Mouse (Mus musculus) mesoderm, embryonic 11.5 days (tissue): Measurements from ENCODE around the gene Mindy1.
"Not testable (repeated sequence)": the region's sequence is repeated elsewhere in the genome, so short reads cannot be mapped to it uniquely, and the experiment has no call there.

Experiments used
- DNase-seq: peaks from one replicate; pipeline ENCODE4 v3.0.0-alpha.2; 2012; ENCODE audit warnings: low read depth, low spot score

Mindy1 gene

DNA sequence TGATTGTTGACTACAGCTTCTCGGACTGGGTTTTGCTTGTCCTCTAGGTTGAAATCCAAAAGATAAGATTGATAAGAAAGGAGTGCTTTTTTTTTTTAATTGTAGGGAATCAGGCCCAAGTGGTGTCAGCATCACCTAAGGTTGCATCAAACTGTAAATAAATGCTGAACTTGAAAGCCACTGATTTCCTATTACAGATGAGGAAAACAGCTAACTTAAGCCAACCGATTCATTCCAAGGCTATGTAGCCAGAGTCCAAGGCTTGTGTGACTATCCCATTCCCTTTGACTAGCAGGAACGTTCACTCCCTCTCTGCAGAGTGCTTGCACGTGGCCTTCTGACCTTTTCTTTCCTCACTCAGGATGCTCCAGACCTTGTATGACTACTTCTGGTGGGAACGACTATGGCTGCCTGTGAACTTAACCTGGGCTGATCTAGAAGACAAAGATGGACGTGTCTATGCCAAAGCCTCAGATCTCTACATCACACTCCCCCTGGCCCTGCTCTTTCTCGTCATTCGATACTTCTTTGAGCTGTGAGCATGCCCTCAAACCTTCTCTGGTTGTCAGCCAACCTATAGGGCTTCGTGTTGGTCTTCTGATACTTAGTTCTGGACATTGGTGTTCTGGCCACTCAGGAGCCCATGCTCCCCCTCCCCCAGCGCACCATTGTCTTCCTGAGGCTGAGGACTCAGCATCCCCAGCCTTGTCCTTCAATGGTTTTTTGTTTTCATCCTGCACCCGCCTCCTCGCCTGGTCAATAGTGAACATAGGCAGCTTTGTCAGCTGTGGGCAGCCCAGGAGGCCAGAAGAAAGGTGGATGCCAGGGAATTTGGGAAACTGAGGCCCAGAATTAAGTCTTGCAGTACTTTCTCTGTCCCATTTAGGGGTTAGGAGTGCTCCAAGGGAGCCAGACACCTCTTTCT is 38.8 kb downstream of the Mindy1 start:
- no peak for DNase-seq

DNA sequence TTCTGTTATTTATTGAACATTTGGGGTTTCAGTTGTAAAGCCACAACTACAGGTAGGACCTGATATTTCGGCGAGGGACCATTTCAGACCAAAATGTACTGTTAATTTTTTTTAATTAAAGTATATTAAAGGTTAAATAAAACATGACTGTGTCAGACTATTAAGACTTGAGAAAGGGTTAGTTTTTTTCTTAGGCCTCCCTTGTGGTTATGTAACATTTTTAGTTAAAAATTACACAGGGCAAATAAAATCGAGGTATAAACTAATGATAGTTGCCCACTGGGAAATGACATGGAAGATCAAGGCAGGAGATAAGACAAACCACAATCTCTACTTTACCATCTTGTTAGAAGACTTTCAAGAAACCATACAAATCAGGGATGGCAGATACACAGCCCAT is 42.3 kb downstream of the Mindy1 start:
- DNase-seq: no peak

DNA sequence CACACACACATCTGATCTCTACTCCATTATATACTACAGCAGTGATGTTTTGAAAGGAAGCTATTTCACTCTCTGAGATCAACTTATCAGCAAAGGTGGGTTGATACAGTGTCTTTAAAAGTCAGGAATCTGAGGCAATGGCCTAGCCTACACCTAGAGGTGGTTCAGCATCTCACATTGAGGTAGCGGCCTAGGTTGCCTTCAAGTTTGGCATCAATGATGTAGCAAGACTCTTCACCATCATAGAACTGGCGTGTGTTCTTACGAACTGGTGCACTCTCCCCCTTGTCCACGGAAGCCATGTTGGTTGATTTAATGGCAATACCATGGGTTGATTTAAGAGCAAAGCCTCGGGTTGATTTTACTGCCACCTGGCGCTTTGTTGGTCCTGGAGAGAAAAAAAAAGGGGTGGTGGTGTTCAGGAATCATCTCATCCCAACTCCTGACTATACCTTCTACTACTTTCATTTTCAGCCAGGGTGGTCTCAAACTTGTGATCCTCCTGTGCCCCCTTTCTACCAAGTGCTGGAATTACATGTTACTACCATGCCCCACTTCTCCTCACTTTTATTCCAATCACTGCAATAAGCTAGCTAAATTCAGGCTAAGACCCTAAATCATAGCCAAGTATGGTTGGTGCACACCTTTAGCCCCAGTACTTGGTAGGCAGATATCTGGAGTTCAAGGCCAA is 43.5 kb downstream of the Mindy1 start:
- DNase-seq: no peak

DNA sequence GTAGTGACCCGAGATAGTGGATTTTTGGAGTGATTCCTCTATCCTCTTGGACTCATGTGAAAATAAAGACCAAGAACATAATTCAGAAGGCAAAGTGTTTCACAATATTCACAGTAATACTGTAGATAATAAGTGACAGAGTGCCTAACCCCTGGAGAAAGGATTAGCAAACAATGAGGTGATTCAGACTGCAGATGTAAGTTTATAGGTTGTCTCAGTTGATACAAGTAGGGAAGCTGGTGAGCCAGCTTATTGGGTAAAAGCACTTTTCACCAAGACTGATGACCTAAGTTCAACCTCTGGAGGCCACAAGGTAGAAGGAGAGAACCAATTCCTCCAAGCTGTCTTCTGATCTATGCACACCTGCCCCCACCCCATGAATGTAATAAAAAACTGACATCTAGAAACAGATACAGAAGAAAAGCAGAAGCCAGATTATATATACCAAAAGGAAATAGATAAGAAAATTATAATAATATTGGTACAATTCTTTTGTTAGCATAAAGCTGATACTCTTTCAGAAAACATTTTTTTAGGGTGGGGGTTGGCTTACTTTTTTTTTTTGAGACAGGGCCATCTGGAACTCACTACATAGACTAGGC is 47.8 kb downstream of the Mindy1 start:
- DNase-seq: no peak

DNA sequence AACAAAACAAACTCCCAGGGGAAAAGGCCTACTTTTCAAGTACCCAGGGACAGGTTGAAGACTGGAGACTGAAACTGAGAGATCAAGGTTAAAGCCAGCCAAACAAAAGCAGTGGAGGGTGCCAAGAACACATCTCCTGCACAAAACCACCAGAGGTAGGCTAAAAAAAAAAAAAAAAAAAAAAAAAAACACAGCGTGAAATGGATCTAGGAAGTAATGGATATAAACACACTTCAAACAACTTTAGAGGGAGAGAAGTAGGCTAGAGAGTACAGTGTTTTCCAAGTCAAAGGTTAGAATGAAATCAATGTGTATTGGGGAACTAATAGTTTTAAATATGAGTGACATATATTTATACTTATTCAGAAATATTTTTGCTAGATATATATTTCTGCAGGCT is 50.4 kb downstream of the Mindy1 start:
- DNase-seq: no peak

DNA sequence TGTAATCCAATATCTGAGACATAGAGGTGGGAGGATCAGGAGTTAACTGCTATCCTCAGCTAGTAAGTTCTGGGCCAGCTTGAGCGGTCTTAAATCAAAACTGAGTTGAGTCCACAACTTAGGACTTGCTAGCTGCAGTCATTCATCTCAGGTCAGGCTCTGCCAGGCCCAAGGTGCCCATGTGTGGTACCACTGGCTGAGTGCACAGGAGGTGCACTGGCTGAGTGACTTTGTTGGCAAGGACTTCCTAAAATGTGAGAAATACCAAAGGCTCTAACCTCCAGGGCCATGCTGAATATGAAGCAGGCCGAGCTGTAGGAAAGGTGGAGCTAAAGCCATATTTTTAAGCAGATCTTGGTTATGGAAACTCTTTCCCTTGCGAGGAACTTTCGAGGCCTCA is 56.2 kb downstream of the Mindy1 start:
- no peak for DNase-seq

DNA sequence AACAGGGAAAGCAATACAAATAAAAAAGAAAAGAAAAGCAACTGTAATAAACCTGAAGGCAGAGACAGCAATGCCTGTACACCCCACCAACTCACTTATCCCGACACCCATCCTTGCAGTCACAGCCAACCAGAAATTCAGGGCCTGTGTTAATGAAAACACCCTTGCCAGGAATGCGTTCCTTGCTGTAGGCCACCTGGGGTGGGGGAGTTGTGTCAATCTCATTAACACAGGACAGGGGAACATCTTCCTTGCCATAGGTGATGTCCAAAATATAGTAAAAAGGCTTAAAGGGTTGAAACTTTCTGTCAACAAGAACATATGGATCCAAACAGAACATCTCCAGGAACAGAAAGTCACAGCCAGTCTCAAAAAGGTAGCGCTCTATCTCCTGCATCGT is 57.1 kb downstream of the Mindy1 start:
- no peak for DNase-seq

DNA sequence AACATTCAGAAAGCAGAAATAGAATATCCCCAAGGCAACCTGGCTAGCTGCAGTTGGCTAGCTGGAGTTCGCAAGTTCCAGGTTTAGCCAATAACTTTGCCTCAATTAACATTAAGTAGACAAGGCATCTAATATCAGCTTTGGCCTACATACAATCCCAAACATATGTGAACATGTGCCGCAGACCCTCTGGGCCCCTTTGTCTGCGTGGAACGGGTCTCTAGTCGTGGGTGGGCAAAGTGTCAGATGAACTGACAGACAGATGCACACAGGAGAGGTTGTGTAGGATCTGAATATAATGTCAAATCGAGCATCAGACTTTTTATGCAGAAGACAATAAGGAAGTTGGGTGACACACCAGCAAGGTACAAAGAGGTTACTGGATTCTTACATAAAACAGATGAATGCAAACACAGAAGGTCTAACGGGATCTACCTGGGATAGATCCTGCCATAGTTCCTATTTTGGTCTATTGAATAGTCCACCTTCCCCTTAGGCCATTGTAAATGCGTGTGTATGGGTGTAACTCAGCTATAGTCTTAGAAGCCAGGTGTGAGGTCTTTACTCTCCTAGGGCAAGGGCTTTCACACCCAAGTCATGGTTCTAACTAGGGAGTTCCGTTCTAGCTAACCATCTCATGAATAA is 62.3 kb downstream of the Mindy1 start:
- DNase-seq: not testable (repeated sequence)
